8 mouse cellular contexts compared by ENCODE assay signal in genomic region chr3:116594076-116594727, GRCm38 (mm10). TPM values are rescaled to one million over a fixed set of nuclear protein-coding genes. Genes with fewer than 3 reads are reported as not detected.
DNase-seq lines count a peak whose midpoint lies in the region; ATAC-seq and TF ChIP-seq lines count a peak whose summit lies in the region.

No protein-coding gene starts in this region.

- TF ChIP-seq CTCF in liver, adult 2 months (IDR thresholded peaks at IDR 0.05; ENCODE audit: low read depth, low read length) = peak; percentile 28; the same call in 1 of the 2 replicates

- no peak for TF ChIP-seq POLR2A in liver, adult 2 months (IDR thresholded peaks at IDR 0.05; ENCODE audit: extremely low read depth, insufficient read depth, low read length)

- peak; percentile 67 for ATAC-seq in forebrain, embryonic 11.5 days (replicated peaks; ENCODE audit: low FRiP score)
- peak; percentile 67 for ATAC-seq in liver, embryonic 12.5 days
- peak; percentile 65 for ATAC-seq in stomach, embryonic 16.5 days (ENCODE audit: insufficient read depth, low FRiP score)

- peaks cover 12% of the 10 kb centered on the region; the same call in 1 of the 2 replicates for H3K36me3 ChIP-seq in liver, adult 2 months (ENCODE audit: control insufficient read depth, insufficient read depth, low read length)
- peaks cover 3% of the 10 kb centered on the region; the same call in 1 of the 2 replicates for H3K36me3 ChIP-seq in forebrain, embryonic 11.5 days (ENCODE audit: control insufficient read depth, insufficient read depth, low read length)
- peaks cover 33% of the 10 kb centered on the region for H3K36me3 ChIP-seq in liver, embryonic 12.5 days
- peaks cover 11% of the 10 kb centered on the region for H3K36me3 ChIP-seq in stomach, embryonic 16.5 days (ENCODE audit: control insufficient read depth, insufficient read depth, low read length)

- H3K4me3 ChIP-seq in liver, adult 2 months (ENCODE audit: insufficient read depth, low read depth, low read length) = peak overlapping the region; percentile 94
- H3K4me3 ChIP-seq in forebrain, embryonic 11.5 days (ENCODE audit: low read depth, low read length) = peak overlapping the region; percentile 82
- peak overlapping the region; percentile 88 for H3K4me3 ChIP-seq in liver, embryonic 12.5 days
- H3K4me3 ChIP-seq in stomach, embryonic 16.5 days (replicated peaks; ENCODE audit: low read length) = peak overlapping the region; percentile 72

- peaks cover under 1% of the 10 kb centered on the region; the same call in 1 of the 2 replicates for H3K4me1 ChIP-seq in liver, adult 2 months (ENCODE audit: control insufficient read depth, insufficient read depth, low read length)
- H3K4me1 ChIP-seq in forebrain, embryonic 11.5 days (replicated peaks; ENCODE audit: control insufficient read depth, insufficient read depth, low read length) = no peaks in the 10 kb centered on the region
- H3K4me1 ChIP-seq in liver, embryonic 12.5 days = peaks cover 40% of the 10 kb centered on the region
- H3K4me1 ChIP-seq in stomach, embryonic 16.5 days (ENCODE audit: control insufficient read depth, insufficient read depth, low read length) = peaks cover 7% of the 10 kb centered on the region; the same call in 1 of the 2 replicates

- under 1% methylated on average over 22 of the region's 22 CpGs for WGBS in liver, adult 2 months
- 2% methylated on average over 22 of the region's 22 CpGs for WGBS in forebrain, embryonic 11.5 days
- WGBS in liver, embryonic 12.5 days (ENCODE audit: insufficient replicate concordance) = 1% methylated on average over 22 of the region's 22 CpGs
- WGBS in stomach, embryonic 16.5 days = 2% methylated on average over 22 of the region's 22 CpGs

- H3K9me3 ChIP-seq in forebrain, embryonic 11.5 days (ENCODE audit: control insufficient read depth, low read length) = no peaks in the 10 kb centered on the region
- no peaks in the 10 kb centered on the region for H3K9me3 ChIP-seq in liver, embryonic 12.5 days (replicated peaks)
- no peaks in the 10 kb centered on the region for H3K9me3 ChIP-seq in stomach, embryonic 16.5 days (replicated peaks; ENCODE audit: control insufficient read depth, low read length)

- peak; percentile 42 for DNase-seq in liver, adult 2 months (ENCODE audit: extremely low read depth, low read depth, low spot score)
- DNase-seq in liver = no peak
- DNase-seq in brain, adult 2 months (ENCODE audit: low read depth, low spot score) = peak; percentile 56
- DNase-seq in forebrain, embryonic 11.5 days (ENCODE audit: low spot score) = no peak
- no peak for DNase-seq in adrenal gland, postnatal 25 days
- DNase-seq in left cerebral cortex, adult 9 months (ENCODE audit: low spot score in 2 of 2) = no peak

- H3K4me2 ChIP-seq in forebrain, embryonic 11.5 days (ENCODE audit: low read depth, low read length, severe bottlenecking) = peak overlapping the region; percentile 48
- peak overlapping the region; percentile 75 for H3K4me2 ChIP-seq in liver, embryonic 12.5 days
- peak overlapping the region; percentile 43 for H3K4me2 ChIP-seq in stomach, embryonic 16.5 days (ENCODE audit: low read depth, low read length)

- H3K27ac ChIP-seq in liver, adult 2 months (replicated peaks; ENCODE audit: insufficient read depth, low read depth, low read length) = peak overlapping the region; percentile 85
- peak overlapping the region; percentile 74 for H3K27ac ChIP-seq in forebrain, embryonic 11.5 days (ENCODE audit: low read depth, low read length)
- H3K27ac ChIP-seq in liver, embryonic 12.5 days = peak overlapping the region; percentile 85
- peak overlapping the region; percentile 83 for H3K27ac ChIP-seq in stomach, embryonic 16.5 days (ENCODE audit: low read length)

- H3K9ac ChIP-seq in liver, adult 2 months (ENCODE audit: low read depth, low read length) = peak overlapping the region; percentile 87
- peak overlapping the region; percentile 87 for H3K9ac ChIP-seq in forebrain, embryonic 11.5 days (ENCODE audit: low read length)
- H3K9ac ChIP-seq in liver, embryonic 12.5 days = peak overlapping the region; percentile 86
- H3K9ac ChIP-seq in stomach, embryonic 16.5 days (ENCODE audit: low read length) = peak overlapping the region; percentile 88

- H3K27me3 ChIP-seq in liver, adult 2 months (ENCODE audit: control insufficient read depth, insufficient read depth, low read length) = no peaks in the 10 kb centered on the region
- no peaks in the 10 kb centered on the region for H3K27me3 ChIP-seq in forebrain, embryonic 11.5 days (ENCODE audit: control insufficient read depth, insufficient read depth, low read length)
- no peaks in the 10 kb centered on the region for H3K27me3 ChIP-seq in liver, embryonic 12.5 days (replicated peaks)
- no peaks in the 10 kb centered on the region for H3K27me3 ChIP-seq in stomach, embryonic 16.5 days (ENCODE audit: control insufficient read depth, insufficient read depth, low read length)

- no peaks in the 10 kb centered on the region; the same call in 1 of the 2 replicates for H3K79me2 ChIP-seq in liver, adult 2 months (ENCODE audit: control insufficient read depth, insufficient read depth, low read length)

RNA-seq across cellular contexts. Expression of gene Sass6, which starts 0.6 kb away (rescaled TPM):
- total RNA-seq in liver, adult 2 months (2014; rRNA removed) = 1.3 and 1.9 TPM in 2 replicates
- 0.28 and 0.34 TPM in 2 replicates for polyA plus RNA-seq in liver, adult 2 months (2012; rRNA removed)
- 41.4 and 42.6 TPM in 2 replicates for polyA plus RNA-seq in forebrain, embryonic 11.5 days (2014; fragmentation: Nextera tagmentation; extraction: Ambion mirVana)
- polyA plus RNA-seq in liver, embryonic 12.5 days (2016; fragmentation: Nextera tagmentation; extraction: Ambion mirVana) = 26.3 and 28.2 TPM in 2 replicates
- polyA plus RNA-seq in stomach, embryonic 16.5 days (2015; fragmentation: Nextera tagmentation; extraction: Ambion mirVana) = 16.5 and 16.6 TPM in 2 replicates
- 3.5 and 4.7 TPM in 2 replicates for total RNA-seq in adrenal gland, postnatal 25 days (2021)

RNA-seq across cellular contexts. Expression of gene Trmt13, which starts 20.2 kb away (rescaled TPM):
- 6.4 and 7.0 TPM in 2 replicates for total RNA-seq in liver, adult 2 months (2014; rRNA removed)
- 1.5 and 3.0 TPM in 2 replicates for polyA plus RNA-seq in liver, adult 2 months (2012; rRNA removed)
- polyA plus RNA-seq in forebrain, embryonic 11.5 days (2014; fragmentation: Nextera tagmentation; extraction: Ambion mirVana) = 28.6 and 29.0 TPM in 2 replicates
- 13.1 and 13.6 TPM in 2 replicates for polyA plus RNA-seq in liver, embryonic 12.5 days (2016; fragmentation: Nextera tagmentation; extraction: Ambion mirVana)
- polyA plus RNA-seq in stomach, embryonic 16.5 days (2015; fragmentation: Nextera tagmentation; extraction: Ambion mirVana) = 25.7 and 25.9 TPM in 2 replicates
- total RNA-seq in adrenal gland, postnatal 25 days (2021) = 17.9 and 18.9 TPM in 2 replicates

RNA-seq across cellular contexts. Expression of gene Lrrc39, which starts 31.4 kb away (rescaled TPM):
- 0.37 and 0.60 TPM in 2 replicates for total RNA-seq in liver, adult 2 months (2014; rRNA removed)
- polyA plus RNA-seq in liver, adult 2 months (2012; rRNA removed) = 0.12 and 0.15 TPM in 2 replicates
- 0.72 and 0.85 TPM in 2 replicates for polyA plus RNA-seq in forebrain, embryonic 11.5 days (2014; fragmentation: Nextera tagmentation; extraction: Ambion mirVana)
- 2.6 and 3.8 TPM in 2 replicates for polyA plus RNA-seq in liver, embryonic 12.5 days (2016; fragmentation: Nextera tagmentation; extraction: Ambion mirVana)
- 1.5 and 3.2 TPM in 2 replicates for polyA plus RNA-seq in stomach, embryonic 16.5 days (2015; fragmentation: Nextera tagmentation; extraction: Ambion mirVana)
- 0.91 and 1.4 TPM in 2 replicates for total RNA-seq in adrenal gland, postnatal 25 days (2021)

Comparison
In these comparisons a context has a peak if more than half of its experiments do, and no peak if none do; other contexts are left out.
1. DNase-seq: peak in liver, adult 2 months (single experiment) and brain, adult 2 months (single experiment); none in liver (single experiment), forebrain, embryonic 11.5 days (single experiment), adrenal gland, postnatal 25 days (single experiment) and left cerebral cortex, adult 9 months (0 of 2).
2. RNA of gene Sass6, which starts 0.6 kb away (polyA plus RNA-seq): 41.4 to 42.6 TPM in forebrain, embryonic 11.5 days, 26.3 to 28.2 TPM in liver, embryonic 12.5 days and 16.5 to 16.6 TPM in stomach, embryonic 16.5 days; 0.28 to 0.34 TPM in liver, adult 2 months; every median in the first group is over 10 times any median in the second.
3. Peak in every context shown above with its lines, with median percentiles within 50 percentile points of each other: H3K27ac ChIP-seq, H3K4me3 ChIP-seq, H3K9ac ChIP-seq, ATAC-seq and H3K4me2 ChIP-seq.